Mouse (Mus musculus) kidney, adult 9 months (tissue): ENCODE measurements around the gene Olfr622.

Experiments
- DNase-seq: peaks from one replicate; pipeline ENCODE4 v3.0.0; 2022

Olfr622 gene

DNA sequence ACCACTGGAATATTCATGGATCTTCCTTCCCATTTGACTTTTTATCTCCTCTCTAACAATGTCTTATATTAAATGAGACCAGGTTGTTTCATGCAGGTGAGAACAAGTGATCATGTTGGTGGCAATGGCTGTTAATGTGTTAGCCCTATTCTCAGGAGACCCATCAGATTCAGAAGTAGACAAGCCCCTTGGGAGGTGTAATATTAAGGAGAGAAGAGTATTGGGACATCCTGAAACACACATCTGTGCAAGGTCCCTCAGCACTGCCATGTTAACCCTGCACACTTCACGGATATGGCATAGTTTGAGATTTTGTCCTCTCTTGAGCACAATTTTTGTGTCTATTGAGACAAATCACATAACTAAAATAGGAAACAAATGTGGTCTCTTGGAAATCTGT is at the start of gene Olfr622:
TSS of gene Olfr622 (minus strand) at position 101 of the 400 bp plus-strand sequence.
- DNase-seq: no peak

- no peak for DNase-seq
Observed at GRCm38 (mm10) chr7:103682420-103682819, 39.9 kb upstream of the Olfr622 start, which contains the start of gene Olfr625-ps1. Gene Olfr625-ps1, plus strand, starts transcription at chr7:103682720.

GRCm38 (mm10) chr7:103671091-103671490 is 28.6 kb upstream of the Olfr622 start, which contains the start of gene Olfr624:
Gene Olfr624, minus strand, starts transcription at chr7:103671191.
- no peak for DNase-seq

GRCm38 (mm10) chr7:103663598-103663997 is 21.1 kb upstream of the Olfr622 start, which contains the start of gene Olfr623:
Gene Olfr623, minus strand, starts transcription at chr7:103663698.
- no peak for DNase-seq

DNA sequence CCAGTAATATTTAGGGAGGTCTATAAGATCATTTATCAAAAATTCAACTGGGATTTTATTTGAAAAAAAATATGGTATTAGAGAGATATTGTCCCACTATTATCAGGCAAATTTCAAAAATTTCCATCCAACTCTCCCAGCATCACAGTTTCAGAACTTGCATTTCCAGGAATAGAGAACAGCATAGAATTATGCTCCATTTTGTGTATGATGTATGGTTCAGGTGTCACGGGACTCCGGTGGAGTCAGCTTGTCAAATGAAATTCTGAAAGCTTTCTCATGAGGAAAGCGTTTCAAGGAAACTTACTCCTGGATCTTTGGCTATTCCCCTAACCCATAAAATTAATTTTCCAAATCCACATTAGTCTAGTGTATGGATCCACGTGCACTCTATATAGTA is 1.6 kb upstream of the Olfr622 start:
- no peak for DNase-seq

DNA sequence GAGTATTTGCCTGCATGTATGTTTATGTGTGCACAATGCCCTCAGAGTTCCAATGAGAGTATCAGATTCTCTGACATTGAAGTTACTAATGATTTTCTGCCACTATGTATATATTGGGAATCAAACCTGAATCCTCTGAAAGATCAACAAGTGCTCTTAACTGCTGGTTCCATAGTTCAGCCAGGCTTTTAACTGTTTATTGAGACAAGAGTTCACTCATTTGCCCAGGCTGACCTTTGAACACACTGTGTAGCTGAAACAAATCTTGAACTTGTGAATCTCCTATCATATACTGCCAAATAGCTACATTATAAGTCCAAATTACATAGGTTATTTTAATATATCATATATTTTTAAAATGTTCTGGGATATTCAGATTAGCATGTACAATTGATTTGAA is 5.7 kb downstream of the Olfr622 start:
- no peak for DNase-seq

DNA sequence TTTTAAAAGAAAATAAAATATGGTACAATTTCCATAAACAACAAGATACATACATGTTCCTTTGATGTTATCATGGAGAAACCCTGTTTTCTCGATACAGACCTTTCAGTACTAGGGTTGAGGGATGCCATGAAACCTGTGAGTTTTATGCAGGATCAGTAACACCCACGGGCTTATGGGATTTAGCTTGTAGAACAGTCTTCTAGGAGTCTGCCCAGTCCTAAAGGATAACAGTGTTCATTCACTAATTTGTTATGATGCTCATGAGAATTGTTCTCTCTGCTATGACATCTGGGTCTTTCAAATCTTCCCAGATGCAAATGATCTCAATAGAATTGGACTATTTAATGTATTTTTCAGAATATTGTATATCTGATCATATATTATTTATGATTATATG is 30.1 kb downstream of the Olfr622 start, which contains the start of gene Olfr620:
TSS of gene Olfr620 (minus strand) at position 101 of the 400 bp plus-strand sequence.
- DNase-seq: no peak

- DNase-seq: no peak
Observed at GRCm38 (mm10) chr7:103607425-103607824, 35.1 kb downstream of the Olfr622 start.

GRCm38 (mm10) chr7:103600275-103600674 is 42.2 kb downstream of the Olfr622 start, which contains the start of gene Olfr619:
Gene Olfr619, plus strand, starts transcription at chr7:103600575.
- no peak for DNase-seq

GRCm38 (mm10) chr7:103589803-103590202 is 52.7 kb downstream of the Olfr622 start, which contains the start of gene Olfr618:
Gene Olfr618, plus strand, starts transcription at chr7:103590103.
- no peak for DNase-seq
